Mouse (Mus musculus) neural tube, embryonic 10.5 days (tissue): Measurements from ENCODE around the gene Fcer1g.
A peak's percentile ranks its signal among the peaks of the same experiment; 100 is the strongest.
"Not testable (repeated sequence)": the region's sequence is repeated elsewhere in the genome, so short reads cannot be mapped to it uniquely, and the experiment has no call there.

ENCODE experiments used
- DNase-seq: peaks from one replicate; pipeline ENCODE4 v3.0.0-alpha.2; 2017; ENCODE audit warnings: low spot score; ENCODE audit errors: extremely low spot score

The Fcer1g gene

DNA sequence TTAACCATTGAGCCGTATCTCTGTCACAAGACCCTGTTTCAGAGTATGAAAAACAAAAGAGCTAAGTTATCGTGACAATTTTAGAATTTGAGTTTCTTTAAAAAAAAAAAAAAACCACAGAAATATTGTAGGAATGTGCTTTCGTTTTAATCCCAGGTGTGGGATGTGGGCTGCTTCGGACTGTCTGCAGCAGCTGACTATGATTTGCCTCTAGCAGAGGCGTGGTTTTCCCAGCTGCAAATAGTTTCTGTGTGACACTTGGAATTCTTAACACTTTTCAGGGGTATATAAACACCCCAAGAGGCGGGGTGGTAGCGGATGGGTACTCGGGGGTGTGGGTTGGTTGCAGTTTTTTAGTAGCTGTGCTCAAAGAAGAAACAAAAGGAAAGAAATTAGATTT, 11.2 kb upstream of the Fcer1g start:
- no peak for DNase-seq

- DNase-seq, result not testable (repeated sequence)
Measured at GRCm38 (mm10) chr1:171241952-171242351, 7.8 kb upstream of the Fcer1g start.

DNA sequence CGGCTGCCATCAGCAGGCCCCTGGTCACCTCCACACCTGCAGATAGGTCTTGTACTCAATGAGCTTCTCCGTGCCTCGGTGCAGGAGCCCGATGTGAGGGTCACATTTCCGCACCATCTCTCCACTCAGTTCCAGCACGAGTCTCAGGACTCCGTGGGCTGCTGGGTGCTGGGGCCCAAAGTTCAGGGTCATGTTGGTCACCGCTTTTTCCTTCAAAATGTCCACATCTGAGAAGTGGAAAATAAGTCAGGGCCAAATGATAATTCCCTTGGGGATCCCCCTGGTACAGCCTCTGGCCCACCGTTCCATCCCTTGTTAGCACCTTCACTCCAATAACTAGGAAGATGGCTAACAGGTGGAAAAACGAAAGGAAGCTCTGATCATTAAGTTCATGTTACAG, 6.7 kb upstream of the Fcer1g start:
- no peak for DNase-seq

DNA sequence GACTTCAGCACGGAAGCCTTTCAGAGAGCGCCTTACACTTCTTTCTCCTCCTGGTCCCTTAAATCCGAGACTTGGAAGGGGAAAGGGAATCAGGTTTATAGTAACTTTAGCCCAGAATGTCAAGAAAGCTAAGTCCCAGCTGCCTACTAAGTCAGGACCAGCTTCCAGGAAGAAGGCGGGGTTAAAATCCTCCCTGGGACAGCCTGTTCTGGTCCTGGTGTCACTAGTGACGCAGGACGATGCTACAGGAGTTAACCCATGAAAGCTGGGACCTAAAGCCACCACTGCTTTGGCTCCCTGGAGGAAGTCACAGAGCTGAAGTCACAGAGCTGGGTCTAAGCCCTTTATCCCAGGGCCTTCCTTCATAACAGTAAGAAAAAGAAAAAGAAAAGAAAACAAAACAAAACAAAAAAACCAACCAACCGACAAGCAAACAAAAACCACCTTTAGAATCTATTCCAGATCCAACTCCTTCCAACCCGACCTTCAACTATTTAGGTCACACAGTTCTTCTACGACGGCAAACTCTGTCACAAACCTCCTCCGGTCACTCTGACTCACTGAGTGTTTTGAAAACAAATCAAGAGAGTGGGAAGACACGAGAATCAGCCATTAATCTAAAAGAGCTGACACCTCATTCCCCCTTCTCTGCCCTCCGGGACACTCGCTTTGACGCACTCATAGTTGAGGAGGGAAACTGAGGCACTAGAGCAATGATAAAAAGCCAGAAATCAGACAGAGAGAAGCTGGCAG, 6.0 kb upstream of the Fcer1g start:
- DNase-seq, result no peak

DNA sequence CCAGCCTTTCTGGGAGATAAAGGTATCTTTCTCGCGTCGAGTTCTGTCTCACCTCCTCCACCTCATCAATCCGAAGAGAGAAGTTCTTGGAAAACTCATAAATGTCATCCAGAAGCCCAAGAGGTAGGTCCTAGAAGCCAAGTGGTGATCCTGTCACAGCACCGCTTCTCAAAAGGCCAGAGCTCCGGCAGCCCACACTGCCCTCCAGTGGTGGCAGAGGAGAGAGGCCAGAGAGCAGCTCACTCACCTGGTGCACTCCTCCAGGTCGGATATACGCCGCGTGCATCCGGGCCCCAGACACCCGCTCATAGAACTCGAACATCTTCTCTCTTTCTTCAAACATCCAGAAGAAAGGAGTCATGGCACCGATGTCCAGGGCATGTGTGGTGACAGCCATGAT, 4.3 kb upstream of the Fcer1g start:
- DNase-seq, result no peak

DNA sequence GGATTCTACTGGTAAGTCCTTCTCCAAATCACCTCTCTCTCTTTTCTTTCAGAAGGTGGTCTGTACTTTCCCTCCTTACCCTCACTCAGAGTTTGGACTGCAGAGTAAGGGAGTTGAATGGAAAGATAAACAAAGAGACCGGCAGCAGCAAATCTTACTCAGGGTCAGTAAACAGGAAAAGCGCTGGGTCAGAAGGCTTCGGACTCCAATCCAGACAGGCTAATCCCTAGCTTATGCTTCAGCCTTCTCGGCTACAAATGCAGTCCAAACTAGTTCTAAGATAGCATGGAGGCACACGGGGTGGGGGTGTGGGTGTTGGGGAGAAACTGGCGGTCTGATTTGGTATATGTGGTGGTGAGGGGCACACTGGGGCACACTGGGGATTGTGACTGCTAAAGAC, 3.3 kb upstream of the Fcer1g start:
- no peak for DNase-seq

GRCm38 (mm10) chr1:171235791-171236190, 1.6 kb upstream of the Fcer1g start:
- DNase-seq, result no peak

GRCm38 (mm10) chr1:171234538-171234937, 373 bp upstream of the Fcer1g start:
- DNase-seq, result no peak

DNA sequence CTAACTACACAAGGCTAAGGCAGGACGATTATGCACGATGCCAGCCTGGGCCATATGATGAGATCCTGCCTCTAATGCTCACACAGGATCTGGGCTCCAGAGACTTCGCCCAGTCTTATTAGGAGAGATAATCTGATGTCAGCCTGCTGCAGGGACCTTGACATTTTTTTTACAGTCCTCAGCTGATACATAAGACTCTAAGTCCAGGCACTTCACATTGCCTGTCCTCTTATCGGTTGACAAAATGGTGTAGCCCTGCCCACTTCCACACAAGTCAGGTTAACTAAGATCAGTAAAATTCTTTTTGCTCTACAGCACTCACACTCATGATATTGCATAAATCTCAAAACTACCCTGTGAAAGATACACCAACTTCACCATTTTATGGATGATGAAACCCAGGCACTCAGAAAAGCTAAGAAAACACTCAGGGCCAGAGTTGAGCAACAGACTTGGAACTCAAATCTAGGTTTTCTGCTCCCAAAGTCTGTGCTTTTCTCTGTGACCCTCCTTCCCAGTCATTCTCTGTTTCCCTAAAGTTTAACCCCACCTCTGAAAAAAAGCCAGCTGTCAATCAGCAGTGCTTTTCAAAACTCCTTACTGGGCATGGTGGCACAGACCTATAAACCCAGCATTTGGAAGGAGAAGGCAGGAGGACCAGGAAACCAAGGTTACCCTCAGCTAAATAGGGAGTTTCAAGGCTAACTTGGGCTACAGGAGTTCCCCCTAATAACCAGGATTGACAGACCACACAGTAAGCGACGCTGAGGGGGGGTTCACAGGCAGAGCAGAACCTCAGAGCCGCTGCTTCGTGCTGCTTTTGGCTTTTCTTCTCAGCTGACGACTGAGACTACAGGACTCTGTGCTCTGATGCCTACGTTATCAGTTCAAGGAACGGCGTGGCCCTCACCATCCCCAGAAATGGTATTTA, 1.1 kb downstream of the Fcer1g start:
- no peak for DNase-seq

DNA sequence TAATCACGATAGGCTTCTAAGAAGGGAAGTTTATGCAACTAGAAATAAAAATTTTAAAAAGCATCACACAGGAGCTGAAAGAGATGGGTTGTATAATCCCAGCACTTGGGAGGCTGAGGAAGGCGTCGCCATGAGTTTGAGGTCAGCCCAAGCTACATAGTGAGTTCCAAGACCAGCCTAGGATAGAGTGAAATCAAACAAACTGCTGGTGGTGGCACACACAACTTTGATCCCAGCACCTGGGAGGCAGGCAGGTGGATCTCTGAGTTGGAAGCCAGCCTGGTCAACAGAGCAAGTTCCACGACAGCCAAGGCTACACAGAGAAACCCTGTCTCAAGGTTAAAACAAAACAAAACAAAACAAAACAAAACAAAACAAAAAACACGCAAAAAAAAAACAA, 1.8 kb downstream of the Fcer1g start:
- no peak for DNase-seq

- DNase-seq, result no peak
Measured at GRCm38 (mm10) chr1:171231844-171232243, 2.3 kb downstream of the Fcer1g start.

DNA sequence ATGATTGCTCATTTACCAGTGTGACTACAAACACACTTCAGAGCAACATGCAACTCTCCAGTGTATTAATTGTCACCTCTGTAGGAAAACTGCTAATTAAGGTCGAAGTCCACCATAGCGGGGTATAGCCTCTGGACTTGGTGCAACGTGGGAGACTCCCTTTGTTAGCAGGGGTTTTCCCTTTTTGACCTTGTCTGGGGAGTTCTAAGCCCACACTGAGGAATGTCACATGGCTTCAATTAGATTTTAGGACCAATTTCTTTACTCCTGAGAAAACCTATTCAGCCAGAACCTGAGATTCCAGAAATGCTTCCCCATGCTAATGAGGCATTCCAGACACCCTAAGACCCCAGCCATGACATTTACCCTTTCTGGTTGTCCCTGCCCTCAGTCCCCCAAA, 4.0 kb downstream of the Fcer1g start:
- DNase-seq, result no peak

DNA sequence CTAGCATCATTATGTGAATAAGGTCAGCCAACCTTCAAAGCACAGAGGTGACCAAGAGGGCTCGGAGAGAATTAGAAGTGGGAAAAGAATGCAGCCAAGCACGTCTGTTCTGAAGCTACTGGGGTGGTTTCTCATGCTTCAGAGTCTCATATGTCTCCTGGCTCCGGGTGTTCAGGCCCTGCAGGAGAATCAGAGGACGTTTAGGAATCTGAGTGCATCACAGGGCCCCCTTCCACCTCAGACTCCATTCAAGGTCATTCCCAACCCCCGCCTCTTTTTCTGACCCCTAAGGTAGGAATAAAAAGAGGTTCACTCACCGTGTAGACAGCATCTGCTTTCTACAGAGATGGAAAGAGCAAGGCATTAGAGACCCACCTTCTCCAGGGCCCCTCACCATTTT, 4.4 kb downstream of the Fcer1g start:
- no peak for DNase-seq

DNA sequence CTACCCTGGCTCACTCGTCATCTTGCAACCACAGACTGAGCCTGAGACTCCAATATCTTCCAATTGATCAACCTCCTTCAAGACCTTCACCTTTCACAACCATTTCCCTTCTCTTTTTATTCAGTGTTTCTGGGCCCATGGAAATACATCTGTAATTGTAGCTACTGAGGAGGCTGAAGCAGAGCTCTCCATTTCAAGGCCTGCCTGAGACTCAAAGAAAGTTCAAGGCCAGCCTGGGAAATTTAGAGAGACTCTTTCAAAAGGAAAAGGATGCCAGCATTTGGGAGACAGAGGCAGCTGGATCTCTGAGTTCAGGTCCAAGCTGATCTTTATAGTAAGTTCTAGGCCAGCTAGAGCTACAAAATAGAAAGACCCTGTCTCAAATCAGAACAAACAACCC, 6.3 kb downstream of the Fcer1g start:
- no peak for DNase-seq

DNA sequence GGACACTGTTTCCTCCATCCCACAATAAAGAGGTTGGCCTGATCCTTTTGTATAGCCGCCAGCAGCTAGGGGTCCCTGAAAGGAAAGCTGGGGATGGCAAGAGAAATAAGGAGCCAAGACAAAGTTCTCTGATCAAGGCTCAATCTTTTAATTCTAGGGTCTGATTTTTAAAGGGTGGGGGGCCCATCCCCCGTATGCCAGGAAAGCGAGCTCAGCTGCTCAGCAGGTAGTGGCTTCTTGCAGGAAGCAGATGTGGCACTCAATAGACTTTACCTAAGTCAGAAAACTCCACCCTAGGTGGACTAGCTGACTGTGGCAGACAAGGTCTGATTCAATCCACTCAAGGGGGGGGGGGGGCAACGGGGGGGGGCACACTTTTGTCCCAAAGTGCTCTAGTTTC, 7.4 kb downstream of the Fcer1g start:
- DNase-seq, result no peak

- DNase-seq, result no peak
Measured at GRCm38 (mm10) chr1:171224857-171225256, 9.3 kb downstream of the Fcer1g start, which contains the start of gene Apoa2. Gene Apoa2 (plus strand): TSS chr1:171225054.

DNA sequence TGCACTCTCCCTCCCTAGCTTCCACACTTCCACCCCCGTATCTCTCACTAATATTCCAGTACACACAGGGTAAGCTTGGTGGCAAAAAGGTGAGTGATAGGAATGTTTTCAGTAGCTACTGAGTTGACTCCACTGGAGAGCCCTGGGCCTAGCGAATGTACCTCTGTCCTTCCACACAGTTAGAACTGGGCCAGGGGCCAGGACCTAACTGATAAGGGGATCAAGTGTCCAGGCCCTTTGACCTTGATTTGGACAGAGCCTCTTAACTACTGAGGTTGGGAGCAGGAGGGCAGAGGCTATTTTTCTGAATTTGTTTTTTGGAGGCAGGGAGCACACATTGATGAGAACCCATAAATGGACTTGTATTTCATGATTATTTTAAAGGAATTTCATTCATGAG, 10.4 kb downstream of the Fcer1g start:
- no peak for DNase-seq

DNA sequence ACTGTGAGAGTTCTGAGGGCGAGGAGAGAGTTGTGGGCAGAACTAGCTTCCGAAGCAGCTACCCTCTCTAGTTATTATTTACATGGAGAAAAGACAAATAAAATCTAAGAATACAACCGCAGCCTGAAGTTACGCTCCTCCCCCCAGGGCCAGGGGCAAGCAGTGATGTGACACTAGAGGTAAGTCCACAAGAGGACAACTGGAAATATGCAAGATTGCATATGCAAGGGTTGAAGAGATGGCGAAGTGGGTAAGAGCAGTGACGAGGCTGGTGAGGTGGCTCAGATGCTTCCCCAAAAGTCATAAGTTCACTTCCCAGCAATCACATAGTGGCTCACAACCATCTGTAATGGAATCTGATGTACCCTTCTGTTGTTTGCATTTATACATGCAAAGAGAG, 11.0 kb downstream of the Fcer1g start:
- DNase-seq, result no peak

DNA sequence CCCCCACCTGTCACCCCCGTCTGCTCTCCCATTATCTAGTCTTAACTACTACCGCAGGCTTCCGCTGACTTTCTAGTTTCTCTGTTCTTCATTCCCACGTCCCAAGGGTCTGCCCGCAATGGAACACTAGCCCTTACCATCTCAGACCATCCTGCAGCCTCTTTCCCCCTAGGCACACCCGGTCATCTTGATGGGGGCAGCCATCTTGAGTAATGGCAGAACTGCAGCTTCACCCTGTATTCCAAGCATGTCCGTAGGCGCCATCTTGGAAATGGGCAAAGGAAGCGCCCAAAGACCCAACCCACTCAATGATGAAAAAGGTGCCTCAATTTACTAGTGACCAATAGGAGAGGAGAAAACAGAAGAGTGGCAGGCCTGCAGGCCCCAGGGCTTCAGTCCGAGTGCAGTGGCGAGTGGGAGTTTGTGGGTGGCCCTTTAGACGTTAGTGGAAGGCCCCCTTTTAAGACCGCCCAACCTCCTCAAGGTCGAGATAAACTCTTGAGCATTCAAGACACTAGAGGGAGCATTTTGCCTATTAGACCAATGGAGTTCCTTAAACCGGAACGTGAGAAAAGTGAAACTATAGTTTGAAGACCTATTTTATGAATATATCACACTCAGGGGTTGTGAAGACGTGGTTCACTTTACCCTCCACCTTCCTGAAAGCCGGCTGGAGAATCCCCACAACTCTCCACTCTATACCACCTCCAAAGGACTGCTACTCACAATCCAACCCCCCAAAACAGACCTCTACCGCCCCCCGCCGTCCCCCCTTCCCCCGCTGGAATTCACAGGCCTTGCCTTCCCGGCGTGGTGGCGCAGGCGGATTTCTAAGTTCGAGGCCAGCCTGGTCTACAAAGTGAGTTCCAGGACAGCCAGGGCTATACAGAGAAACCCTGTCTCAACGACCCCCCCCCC, 11.7 kb downstream of the Fcer1g start, which contains the start of gene Tomm40l:
TSS of gene Tomm40l (minus strand) at position 277 of the 918 bp plus-strand sequence.
- peak; percentile 86 for DNase-seq

DNA sequence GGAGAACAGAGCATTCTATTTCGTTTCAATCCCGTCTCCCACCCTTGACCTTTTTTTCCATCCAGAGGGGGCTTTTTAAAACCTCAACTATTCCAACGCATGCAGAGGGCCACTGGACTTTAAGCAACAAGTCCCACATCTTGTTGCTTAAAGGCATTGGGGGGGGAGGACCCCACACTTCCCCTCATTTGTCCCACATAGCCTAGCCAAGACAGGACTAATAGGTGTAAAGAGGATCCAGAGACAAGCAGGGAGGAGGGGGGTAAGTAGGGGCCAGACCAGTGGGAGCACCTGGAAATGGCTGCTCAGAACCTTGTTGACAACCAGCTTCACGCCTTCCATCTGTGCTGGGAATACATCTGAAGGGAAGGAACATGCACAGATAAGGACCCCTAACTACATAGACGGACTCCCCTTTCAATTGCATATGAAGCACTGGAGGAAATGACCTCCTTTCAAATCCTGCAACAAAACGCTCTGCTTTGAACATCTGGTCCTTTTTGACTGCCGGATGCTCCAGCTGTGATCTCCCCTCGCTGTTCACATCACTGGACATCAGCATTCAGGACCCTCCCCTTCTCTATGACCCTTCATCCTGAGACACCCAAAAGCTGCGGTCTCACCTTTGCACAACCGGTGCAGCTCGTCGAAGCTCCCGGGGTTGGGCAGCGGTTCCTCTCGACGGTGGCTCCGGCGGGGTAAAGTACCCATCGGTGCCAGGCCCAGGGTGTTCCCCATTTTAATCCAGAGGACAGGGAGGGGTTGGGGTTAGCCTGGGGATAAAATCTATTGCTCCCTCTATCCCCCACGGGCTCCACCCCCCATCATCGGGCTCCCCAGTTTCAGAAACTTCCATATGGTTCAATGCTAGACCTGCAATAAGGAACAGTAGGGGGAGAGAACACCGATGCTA, 12.6 kb downstream of the Fcer1g start:
- no peak for DNase-seq
